Mouse (Mus musculus): Measurements from ENCODE around the gene Olig2.
"Not testable (repeated sequence)": the region's sequence is repeated elsewhere in the genome, so short reads cannot be mapped to it uniquely, and the experiment has no call there.

Gene Olig2

DNA sequence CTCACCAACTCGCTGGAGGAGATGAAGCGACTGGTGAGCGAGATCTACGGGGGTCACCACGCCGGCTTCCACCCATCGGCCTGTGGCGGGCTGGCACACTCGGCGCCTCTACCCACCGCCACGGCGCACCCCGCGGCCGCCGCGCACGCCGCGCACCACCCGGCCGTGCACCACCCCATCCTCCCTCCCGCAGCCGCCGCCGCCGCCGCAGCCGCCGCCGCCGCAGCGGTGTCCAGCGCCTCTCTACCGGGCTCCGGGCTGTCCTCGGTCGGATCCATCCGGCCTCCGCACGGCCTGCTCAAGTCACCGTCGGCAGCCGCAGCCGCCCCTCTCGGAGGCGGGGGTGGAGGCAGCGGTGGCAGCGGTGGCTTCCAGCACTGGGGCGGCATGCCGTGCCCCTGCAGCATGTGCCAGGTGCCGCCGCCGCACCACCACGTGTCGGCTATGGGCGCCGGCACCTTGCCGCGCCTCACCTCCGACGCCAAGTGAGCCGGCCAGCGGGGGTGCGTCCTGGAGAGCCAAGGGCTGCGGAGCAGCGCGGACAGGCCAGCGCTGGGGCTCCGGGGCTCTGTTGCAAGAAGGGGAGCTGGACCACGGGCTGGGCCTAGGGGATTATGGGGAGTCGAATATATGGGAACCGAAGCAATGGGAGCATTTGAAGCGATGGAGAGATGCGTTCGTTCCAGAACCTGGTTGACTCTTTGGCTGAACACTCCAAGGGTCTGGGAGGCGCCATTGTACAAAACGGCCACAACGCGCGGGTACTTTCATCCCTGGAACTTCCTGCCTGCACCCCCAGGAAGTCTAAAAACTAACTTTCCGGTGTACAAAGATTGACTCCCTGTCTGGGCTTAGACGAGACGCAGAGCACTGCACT lies 1.9 kb downstream of the Olig2 start:
- in situ Hi-C loops (cut with MboI, MseI): no loop called here

DNA sequence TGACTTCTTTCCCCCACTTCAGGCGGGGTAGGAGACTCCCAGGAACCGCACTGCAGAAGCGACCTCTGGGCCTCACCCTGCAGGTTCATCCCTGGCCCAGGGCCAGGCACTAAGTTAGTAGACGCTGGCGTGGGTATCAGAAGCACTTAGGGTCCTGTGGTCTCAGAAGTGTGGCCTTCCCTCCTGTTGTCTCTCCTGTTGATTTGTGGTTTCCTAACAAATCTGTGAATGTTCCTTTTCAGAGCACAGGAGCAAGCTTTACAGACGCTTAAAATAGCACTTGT lies 2.4 kb downstream of the Olig2 start:
- in situ Hi-C loops (cut with MboI, MseI): no loop called here

DNA sequence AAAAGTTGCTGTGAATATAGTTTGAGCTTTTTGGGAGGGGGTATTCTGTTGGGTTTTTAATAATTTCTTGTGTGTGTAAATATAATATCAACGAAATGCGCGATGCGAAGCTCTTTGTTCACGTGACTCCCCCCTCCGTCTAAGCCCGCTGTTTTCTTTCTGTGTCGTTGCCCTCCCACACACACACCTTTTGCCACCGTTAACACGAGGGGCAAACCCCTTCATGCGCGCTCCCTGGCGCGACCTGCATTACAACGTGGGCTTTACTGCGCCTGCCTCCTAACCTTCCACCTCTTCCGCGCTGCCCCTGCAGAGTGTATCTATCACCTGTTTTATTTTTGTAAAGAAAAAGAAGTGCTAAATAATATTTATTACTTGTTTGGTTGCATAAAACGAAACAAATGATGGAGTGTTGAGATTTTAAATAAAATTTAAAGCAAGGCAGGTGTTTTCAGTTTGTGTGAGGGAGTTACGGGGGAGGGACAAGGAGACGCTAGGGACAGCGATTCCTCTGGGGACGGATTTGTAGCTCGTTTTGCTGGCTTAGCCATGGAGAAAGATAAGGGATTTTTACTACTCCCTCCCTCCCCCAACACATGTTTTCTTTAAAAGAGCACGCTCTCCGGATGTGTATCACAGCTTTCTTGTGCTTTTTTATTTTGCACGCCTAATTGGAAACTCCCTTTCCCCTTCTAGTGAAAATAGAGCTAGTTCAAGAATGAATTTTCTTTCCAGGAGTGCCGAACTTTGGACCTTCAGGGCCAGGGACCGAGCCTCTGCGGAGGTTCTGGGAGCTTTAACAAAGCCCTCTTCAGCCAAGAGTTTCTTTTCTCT lies 3.2 kb downstream of the Olig2 start:
- in situ Hi-C loops (cut with MboI, MseI): no loop called here

DNA sequence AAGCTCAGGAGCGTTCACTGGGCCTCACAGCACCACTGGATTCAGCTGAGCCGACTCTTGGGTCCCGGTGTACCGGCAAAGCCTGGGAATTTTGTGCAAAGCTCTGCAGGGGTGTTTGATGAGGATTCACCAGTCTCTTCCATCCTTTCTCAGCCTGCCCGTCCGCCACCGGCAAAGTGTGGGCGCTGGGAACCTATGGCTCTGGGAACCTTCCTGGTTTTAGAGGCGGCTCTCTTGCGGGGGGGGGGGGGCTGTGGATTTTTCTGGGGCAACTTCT lies 3.8 kb downstream of the Olig2 start:
- in situ Hi-C loops (cut with MboI, MseI): no loop called here

DNA sequence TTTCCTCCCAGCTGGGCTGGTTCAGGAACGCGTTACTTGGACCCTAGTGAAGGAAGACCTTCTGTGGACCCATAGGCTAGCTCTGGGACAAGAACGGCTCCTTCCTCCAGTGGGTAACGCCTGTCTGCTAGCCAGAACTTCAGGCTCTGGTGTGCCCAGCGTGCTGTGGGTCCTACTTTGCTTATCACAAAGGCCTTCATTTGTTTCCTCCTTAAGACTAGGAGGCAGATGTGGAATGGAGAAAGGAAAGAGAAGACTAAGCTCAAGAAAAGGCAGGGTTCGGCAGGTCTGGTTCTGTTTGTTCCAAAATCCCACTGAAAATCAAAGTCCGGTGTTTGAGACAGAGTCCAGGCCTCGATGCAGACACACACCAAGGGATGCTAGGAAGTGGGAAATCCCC lies 4.4 kb downstream of the Olig2 start:
- in situ Hi-C loops (cut with MboI, MseI): no loop called here

DNA sequence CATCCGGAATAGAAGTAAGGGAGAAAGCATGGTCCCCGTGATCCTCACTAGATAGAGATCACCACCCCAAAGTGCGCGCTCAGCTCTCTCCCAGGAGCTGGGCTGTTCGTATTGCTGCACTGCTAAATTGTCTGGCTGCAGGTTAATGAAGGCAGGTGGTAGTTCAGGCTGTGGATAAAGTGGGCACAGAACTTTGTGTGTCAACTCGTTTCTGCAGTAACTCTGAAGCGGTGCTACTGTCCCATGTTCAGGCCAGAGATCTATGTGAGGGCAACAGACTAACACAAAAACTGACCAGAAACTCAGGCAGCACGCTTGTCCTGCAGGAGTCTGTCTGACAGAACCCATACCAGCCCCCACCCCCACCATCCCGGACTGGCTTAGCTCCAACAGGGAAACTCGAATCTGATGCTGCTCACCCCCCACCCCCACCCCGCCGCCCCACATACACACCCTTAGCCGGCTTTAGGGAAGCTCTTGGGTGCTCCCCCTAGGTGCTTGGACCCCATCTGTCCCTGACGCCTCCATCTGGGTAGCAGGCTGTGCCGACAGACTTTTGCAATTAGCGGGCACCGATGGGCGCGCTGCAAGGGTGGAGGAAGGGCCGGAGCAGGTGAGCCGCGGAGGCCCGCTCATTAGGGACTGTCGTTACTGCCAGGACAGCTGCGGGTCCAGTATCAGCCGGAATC lies 6.7 kb downstream of the Olig2 start:
- in situ Hi-C loops (cut with MboI, MseI): no loop called here

DNA sequence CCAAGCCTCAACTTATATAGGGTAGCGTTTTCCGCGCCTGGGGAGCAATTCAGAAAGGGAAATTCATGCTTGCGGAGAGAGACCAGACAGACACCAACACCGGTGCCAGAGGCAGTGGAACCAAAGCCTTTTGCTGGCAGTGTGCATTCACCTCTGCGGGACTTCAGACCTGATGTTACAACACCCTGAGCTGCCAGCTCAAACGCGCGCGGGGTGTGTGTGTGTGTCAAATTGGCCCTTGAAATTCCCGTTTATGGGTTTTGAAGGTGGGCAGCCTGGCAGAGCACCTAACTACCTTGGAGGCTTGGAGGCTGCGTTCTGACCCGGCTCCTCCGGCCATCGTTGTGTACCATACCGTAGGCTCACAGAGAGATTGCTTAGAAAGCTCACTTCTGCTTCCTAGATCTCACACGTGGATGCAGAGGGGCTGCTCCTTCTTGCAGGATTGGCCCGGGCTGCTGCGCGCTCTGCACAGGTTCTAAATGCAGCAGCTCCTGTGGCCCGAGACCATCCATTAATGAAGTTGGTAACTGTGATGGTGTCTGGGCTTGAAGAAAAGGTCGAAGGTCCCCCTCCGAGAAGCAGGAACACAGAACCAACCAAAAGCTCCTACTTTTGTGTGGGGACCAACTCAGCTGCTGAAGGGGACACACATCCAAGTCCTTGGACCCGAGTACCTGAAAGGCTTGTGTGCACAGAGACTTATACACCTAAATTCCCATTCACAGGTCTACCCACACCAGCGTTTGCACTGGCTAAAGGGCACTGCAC lies 7.4 kb downstream of the Olig2 start:
- in situ Hi-C loops (cut with MboI, MseI): no loop called here

DNA sequence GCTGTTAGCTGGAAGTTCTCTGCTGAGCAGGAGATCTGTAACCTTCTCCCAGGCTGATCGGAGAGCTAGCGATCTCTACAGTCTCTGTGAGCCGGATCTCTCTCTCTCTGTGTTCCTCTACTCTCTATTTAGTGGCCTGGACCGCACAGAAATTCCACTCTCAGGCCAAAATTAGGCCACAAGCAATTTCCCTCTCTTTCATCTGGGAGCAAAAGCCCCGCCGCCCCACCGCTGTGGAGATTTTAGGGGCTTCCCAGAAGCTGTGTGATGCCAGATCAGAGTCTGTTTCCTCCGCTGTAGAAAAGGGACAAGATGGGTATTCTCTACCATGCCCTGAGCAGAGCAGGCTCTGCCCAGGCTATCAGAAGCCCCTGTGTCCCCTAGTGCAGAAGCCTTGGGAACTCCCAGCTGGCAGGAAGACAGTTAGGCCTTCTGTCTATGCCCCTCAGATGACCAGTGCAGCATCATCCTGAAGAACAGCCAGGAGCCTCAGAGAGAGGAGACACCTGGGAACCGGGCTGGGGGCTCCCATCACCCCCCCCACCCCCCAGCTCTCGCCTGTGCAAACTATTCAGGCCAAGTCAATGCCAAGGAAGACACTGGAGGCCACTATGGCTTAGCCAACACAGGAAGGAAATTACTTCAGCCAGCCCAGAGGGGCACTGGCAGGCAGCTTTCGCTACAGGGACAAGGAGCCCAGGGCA lies 8.1 kb downstream of the Olig2 start:
- in situ Hi-C loops (cut with MboI, MseI): no loop called here

DNA sequence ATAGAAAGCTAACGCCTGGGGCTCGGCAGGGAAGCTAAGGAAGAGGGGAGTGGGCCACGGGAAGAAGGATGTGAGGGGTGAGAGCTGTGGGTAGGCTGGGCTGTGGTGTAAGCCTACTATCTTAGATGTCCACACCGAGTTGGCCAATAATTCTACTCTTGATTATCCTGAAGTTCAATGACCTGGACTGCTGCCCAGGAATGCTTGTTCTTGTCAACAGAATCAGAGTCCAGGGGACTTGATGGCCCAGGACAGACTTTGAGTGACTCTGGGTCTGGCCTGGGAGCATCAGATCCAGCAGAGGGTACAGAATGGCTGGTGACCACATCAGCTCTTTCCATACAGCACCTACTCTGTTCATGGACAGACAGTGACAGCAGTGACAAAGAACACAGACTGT lies 13.8 kb downstream of the Olig2 start:
- in situ Hi-C loops (cut with MboI, MseI): loop anchor here (5.0 kb wide), 1 partner anchor 812 kb away; no protein-coding TSS in a partner anchor

DNA sequence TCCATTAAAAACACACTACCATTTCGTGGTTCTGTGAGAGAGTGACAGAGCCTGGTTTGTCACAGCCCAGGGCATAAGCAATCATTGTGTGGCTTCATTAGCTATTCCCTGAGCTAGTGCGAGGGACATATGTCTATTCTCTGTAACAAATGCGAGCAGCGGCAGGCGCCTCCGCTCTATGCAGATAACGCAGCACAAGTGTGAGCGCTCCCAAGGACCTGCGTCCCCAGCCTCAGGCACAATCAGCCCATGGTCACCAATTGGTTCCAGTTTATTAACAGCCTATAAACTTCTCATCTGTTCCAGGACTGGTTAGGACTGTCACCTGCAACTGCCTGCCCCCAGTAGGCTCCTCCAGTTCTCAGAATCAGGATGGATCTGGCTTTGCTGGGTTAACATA lies 21.0 kb downstream of the Olig2 start:
- in situ Hi-C loops (cut with MboI, MseI): no loop called here

DNA sequence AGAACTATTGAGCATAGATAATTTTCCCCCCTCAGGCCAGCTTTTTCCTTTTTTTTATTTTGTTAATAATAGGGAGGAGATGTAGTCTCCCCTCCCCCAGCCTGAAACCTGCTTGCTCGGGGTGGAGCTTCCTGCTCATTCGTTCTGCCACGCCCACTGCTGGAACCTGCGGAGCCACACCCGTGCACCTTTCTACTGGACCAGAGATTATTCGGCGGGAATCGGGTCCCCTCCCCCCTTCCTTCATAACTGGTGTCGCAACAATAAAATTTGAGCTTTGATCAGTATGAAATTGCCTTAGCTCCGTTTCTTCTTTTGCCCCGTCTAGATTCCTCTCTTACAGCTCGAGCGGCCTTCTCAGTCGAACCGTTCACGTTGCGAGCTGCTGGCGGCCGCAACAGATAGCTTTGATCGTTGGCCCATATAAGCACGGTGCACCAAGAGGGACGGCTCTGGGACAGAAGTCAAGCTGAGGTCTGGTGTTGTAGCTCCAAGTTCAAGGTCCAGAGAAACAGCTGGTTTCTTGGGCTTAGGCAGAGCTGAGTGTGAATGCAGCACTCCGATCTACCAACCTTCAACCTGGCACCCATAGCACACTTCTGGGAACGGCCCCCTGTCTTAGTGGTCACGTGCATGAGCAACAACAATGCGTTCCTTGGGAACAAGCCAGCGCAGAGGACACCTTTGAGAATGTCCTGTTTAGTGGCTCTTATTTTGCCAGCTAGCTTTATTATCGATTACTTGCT lies 30.3 kb downstream of the Olig2 start:
- in situ Hi-C loops (cut with MboI, MseI): not testable (repeated sequence)

DNA sequence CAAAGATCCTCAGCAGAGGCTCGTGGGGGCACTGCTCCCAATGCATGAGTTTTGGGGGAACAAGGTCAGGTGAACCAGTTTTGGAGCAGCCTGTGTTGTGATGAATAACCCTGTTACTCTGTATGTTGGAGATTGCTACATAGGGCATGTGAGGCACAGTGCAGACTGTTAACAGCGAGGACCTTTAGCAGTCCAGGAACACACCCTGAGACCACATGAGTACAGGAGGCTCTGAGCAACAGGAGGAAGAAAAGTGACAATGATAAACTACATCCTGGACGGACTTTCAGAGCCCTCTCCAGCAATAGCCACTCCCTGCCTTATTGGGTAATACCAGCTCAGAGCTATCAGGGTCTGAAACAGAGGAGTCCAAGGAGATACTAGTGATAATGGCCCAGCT lies 33.7 kb downstream of the Olig2 start:
- in situ Hi-C loops (cut with MboI, MseI): no loop called here

DNA sequence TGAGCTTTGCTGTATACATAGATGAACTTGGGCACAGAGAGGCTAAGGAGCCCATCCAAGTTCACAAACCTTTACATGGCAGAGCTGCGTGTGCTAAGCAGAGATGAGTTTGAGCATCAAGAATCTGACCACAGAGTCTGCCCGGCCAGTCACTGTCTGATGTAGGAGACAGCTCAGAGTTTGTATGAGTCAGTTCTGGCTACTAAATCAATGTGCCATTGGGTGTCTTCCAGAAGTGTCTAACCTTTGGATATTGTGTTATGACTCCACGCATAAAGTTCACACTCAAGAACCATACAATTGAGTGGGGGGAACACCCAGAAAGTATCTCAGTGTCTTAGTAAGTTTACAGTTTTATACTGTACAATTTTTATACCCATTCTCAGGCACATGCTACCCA lies 35.6 kb downstream of the Olig2 start:
- in situ Hi-C loops (cut with MboI, MseI): no loop called here

DNA sequence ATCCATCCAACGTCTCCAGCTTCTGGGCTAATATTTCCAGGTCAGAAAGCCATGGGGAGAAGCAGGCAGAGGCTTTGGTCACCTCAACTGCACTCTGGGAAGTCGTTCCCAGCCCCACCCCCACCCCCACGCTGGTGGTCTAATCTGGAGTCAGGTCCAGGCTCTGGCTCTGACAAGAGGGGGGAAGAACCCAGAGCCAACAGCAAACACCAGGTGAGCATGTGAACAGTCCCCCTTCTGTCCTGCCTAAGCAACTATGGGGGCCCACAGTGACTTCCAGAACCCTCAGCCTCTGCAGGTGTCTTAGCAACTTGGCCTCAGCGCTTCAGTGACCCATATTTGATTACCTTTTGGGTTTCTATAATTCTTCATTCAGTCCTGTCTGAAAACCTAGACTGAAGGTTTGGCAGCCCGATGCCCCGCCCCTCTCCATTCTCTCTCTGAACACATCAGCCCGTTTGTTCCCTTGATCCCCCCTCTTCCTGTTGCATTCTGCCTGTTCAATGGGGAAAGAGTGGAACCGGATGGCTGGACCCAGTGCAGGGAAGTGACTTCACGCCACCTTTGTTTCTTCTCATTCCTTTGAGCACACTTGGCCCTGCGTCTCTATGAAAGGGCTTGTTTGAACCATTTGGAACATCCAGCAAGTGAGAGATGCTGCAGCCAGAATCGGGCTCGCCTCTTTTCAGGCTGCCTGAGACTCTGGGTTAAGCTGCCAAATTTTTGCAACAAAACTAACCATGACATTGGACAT lies 37.4 kb downstream of the Olig2 start:
- in situ Hi-C loops (cut with MboI, MseI): no loop called here

DNA sequence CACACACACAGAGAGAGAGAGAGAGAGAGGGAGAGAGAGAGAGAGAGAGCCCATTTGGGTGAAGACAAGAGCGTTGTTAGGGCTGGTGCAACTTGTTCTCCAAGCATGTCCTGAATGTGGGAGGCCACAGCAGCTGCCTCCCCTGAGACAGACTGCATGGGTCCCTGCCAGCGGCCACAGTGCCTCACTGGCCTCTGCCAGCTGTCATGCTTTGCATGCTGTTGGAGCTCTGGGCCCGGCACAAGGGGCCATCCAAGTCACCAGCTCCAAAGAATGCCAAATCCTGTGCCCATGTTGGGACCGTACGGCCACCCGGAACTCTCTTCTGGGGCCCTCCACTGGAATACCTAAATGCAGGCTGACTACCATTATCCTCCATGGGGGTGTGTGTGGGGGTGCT lies 40.7 kb downstream of the Olig2 start:
- in situ Hi-C loops (cut with MboI, MseI): no loop called here

DNA sequence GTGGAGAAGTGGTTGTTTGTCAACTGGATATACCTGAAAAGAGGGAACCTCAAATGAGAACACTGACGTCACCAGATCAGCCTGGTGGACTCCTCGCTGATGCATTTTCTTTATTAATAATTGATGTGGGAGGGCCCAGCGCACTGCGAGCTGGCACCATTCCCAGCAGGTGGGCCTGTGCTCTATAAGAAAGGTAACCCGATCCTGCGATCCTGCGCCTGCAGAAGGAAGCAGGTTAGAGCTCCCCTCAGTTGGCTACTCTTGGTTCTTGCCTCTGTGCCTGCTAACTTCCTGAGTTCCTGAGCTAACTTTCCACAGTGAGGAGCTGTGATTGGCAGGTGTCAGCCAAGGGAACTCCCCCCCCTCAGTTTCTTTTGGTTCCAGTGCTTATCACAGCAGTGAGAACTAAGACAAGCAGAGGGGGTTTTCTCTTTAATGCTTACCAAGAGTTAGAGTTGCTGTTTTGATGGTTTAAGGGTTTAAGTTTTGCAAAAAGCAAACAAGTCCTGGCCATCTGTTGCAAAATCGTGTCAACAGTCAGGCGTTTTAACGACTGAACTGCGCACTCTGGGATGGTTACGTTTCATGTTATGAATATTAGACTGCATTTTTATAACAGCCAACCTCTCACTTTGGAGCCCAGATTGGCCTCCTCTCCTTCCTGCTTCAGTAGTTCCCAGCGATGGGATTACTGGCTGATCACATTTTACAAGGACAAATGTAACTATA lies 43.6 kb downstream of the Olig2 start:
- in situ Hi-C loops (cut with MboI, MseI): no loop called here

DNA sequence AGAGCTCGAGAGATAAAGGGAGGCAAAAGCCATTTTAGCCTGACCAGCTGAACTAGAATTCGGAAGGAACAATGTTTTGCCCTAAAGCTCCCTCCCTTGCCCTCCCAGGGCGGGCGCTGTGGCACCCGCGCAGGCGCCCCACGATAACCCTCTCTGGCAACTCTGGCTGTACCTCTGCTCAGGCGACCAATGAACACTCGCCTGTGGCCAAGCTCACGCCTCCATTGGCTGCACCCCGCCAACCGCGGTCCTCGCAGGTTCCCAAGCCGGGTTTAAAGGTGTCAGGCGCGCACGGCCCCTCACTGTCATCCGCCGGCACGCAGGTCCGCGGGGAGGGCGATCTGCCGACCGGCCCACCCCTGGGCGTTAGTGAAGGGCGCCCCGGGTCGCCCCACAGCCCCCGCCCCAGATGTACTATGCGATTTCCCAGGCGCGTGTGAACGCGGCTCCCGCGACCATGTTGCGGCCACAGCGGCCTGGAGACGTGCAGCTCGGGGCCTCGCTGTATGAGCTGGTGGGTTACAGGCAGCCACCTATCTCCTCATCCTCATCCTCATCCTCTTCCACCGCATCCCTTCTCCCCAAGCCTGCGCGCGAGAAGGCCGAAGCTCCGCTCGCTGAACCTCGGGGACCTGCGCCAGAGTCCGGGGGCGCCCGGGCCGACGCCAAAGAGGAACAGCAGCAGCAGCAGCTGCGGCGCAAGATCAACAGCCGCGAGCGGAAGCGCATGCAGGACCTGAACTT lies 44.4 kb downstream of the Olig2 start, which contains the start of gene Olig1:
TSS of gene Olig1 (plus strand) at position 305 of the 744 bp plus-strand sequence.
- in situ Hi-C loops (cut with MboI, MseI): no loop called here

DNA sequence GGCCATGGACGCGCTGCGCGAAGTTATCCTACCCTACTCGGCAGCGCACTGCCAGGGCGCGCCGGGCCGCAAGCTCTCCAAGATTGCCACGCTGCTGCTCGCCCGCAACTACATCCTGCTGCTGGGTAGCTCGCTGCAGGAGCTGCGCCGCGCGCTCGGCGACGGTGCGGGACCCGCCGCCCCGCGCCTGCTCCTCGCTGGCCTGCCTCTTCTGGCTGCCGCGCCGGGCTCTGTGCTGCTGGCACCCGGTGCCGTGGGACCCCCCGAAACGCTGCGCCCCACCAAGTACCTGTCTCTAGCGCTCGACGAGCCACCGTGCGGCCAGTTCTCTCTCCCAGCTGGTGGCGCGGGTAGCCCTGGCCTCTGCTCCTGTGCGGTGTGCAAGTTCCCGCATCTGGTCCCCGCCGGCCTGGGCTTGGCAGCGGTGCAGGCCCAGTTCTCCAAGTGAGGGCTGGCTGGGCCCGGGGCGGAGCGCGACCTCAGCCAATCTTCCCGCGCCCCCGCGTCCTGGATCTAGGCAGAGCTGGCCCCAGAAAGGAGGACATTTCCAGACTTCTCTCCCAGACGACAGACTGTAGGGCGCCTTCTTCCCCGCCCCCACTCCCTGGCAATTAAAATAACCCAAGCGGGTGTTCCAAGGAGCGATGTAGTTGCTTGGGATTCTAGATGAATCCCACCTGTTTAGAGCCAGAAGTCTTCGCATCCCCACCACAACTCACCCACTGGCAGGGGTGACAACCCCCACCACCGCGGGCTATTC lies 45.1 kb downstream of the Olig2 start:
- in situ Hi-C loops (cut with MboI, MseI): no loop called here
